Mouse (Mus musculus) CD4-positive, CD25-positive, alpha-beta regulatory T cell, adult 4 months (primary cell): ENCODE measurements around the gene Ak4. TPM values are rescaled to one million over a fixed set of nuclear protein-coding genes. Genes with fewer than 3 reads are reported as not detected.

Experiments
- ATAC-seq: one replicate; pipeline ENCODE4 v1.8.0; 2017
- polyA plus RNA-seq, 2 experiments: library from polyadenylated mRNA; unstranded; fragments of 100-300 nt; shearing (Covaris generic); gene quantifications; one replicate each; pipeline ENCODE4 v1.2.1; 2017

The Ak4 gene
- polyA plus RNA-seq, 2 experiments from 2014 or later = 0.09 to 0.99 TPM

GRCm38 (mm10) chr4:101462065-101462464 is 43.0 kb downstream of the Ak4 start:
- ATAC-seq = no peak

- no peak for ATAC-seq
These were observed 47.2 kb downstream of the Ak4 start for GRCm38 (mm10) chr4:101466264-101466663.

DNA sequence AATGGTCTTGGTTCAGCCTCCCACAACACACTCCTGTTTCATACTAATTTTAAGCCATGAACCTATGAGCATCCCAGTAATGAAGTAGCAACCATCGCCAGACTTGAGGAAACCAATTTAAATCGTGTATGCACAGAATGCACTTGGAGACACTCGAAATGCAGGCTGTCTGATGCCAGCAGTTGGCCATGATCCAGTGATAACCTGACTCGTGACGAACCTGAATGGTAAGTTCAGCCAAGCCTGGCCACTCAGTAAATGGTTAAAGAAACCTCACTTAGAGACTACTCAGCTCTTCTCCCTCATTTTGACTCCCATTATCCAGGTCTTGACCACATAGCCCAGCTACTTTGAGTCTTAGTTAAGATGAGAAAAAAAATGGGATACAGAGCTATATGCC is 50.2 kb downstream of the Ak4 start:
- ATAC-seq = no peak

- no peak for ATAC-seq
These were observed 51.5 kb downstream of the Ak4 start for GRCm38 (mm10) chr4:101470543-101470942.

DNA sequence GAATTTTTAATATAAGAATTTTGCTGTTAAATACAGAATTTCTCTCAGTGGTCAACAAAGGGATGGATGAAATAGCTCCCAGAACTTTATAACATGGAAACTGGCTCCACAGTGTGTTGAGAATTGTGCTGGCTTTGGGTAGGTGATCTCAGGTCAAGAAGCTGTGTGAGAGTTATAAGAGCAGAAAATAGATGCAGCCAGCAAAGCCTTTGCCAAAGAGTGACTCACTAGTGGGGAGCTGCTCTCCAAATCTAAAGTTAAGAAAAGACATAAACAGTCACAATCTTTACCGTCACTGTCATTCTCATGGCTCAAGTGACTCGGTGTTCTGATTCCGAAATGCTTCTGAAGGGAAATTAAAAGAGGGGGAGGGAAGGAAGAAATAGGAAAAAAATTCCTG is 53.7 kb downstream of the Ak4 start:
- ATAC-seq = no peak

DNA sequence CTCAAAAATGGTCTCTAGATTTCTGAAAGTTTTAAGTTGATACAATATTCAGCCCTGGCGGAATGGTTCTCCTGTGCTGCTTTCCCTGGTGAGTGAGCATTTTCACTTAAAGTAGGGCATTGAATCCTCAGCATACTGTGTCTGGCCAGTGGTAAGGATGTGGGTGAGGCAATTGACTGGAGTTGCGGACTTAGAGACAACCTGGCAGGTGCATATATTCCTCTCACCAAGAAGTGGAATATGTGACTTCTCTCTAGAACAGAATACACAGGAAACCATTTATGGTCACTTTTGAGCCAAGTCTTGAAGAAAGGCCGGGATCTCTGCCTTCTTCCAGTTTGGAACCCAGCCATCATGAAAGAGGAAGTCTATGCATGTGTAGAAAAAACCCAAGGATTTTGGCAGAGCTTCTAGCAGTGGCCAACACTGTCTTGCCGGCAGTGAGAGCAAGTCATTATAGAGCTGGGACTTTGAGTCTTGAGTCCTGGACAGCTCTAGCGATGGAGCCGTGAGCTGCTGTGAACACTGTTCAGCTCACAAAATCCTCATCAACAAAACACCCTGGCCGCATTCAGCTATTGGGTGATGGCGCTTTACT is 71.3 kb downstream of the Ak4 start:
- no peak for ATAC-seq

- ATAC-seq = no peak
These were observed 72.6 kb downstream of the Ak4 start for GRCm38 (mm10) chr4:101491704-101492103.

- no peak for ATAC-seq
These were observed 74.6 kb downstream of the Ak4 start for GRCm38 (mm10) chr4:101493611-101494197.

DNA sequence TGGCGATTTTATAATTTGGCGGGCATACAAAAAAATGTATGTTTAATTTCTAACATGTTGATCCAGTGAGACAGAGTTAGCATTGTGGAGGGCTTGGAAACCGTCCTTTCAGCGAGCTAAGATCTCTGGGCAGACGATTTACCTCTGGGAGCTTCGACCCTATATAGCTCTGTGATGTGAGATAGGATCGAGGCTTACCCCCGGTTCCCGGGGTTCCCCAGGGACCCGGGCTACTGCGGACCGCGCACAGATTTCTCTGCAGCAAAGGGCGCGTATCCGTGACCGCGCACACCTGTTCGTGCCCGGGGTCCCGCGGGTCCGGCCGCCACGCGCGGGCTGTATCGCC is 77.1 kb downstream of the Ak4 start:
- peak; percentile 20 for ATAC-seq

DNA sequence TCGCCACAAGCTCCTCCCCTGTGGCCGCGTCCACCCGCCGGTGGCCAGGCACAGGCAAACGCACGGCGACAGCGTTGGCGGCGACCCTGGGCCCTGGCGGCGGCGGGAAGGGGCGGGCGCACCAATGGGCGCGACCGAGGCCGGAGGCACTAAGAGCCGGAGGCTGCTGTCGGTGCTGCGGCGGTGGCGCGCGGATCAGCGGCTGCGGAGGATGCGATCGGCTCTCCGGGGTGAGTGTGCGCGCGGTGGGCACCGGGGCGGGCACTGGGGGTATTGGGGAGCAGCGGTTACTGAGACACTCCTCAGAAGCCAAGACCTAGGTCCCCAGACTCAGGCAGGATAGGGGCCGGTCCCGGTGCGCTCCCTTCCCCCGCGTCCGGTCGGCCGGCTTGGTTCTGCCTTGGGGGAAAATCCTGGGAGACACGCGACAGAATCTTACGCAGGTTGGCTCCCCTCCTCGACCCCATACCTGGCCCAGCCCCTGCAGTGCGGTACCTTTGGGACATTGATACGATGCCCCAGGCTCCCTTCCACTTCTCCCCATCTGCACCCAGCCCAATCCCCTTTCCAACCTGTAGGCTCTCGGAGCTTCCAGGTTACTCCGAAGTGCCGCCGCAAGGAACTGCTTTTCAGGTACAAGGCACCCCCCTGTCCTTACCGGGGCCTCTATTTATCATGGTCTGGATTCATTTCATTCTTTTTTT is 77.6 kb downstream of the Ak4 start, which contains the start of gene Dnajc6:
Gene Dnajc6, plus strand, starts transcription at position 115 of the 704 bp plus-strand sequence.
- peak; percentile 78 for ATAC-seq

- peak; percentile 13 for ATAC-seq
These were observed 78.3 kb downstream of the Ak4 start for GRCm38 (mm10) chr4:101497336-101497735.

GRCm38 (mm10) chr4:101504470-101505007 is 85.5 kb downstream of the Ak4 start:
- ATAC-seq = no peak

- no peak for ATAC-seq
These were observed 86.9 kb downstream of the Ak4 start for GRCm38 (mm10) chr4:101505966-101506365.

DNA sequence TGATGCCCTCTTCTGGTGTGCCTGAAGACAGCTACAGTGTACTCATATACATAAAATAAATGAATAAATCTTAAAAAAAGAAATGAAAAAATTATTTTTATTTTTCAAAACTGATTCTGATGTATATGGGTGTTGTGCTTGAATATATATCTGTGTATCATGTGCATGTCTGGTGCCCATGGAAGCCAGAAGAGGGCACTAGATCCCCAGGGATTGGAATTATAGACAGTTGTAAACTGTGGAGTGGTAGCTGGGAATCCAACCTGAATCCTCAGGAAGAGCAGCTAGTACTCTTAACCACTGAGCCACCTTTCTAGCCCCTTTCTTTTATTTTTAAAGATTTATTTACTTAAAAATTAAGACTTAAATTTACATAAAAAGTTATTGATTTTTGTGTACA is 87.3 kb downstream of the Ak4 start:
- ATAC-seq = no peak

DNA sequence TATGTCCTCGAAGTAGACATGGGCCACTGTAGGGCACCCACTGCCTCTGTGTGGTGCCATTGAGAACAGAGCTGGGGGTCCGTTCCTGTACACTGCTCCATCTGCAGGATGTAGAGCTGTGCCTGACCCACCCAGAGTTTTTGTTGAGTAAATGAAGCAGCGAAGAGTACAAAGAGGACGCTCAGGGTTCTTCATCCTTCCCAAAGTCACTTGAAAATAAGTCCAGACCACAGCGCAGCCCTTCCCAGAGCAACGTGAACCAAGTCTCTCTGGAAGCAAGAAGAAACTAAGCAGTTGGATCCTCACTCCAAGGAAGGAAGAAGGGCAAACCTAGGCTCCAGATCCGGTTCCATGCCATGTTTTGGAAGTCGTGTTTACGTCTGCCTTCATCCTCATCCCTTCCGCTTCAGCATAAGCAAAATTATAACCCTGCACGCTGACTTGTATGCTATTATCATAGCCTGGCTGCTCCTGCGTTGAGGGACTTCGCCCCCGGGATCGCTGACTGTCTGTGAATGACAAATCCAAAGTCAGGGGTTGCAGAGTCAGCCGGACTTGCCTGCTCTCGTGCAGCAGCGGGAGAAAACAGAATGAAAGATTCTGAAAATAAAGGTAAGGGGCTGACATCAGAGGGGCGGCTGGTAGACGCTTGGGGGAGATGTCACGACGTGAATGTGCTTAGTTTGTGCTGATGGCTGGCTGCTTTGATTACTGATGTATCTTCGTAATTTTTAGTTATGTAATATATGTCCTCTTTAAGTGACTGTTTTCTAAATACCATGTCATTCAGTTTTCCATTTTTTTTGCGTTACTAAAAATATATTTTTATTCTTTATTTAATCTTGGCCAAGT is 88.7 kb downstream of the Ak4 start:
- ATAC-seq = peak; percentile 40

- no peak for ATAC-seq
These were observed 89.4 kb downstream of the Ak4 start for GRCm38 (mm10) chr4:101508431-101508830.

DNA sequence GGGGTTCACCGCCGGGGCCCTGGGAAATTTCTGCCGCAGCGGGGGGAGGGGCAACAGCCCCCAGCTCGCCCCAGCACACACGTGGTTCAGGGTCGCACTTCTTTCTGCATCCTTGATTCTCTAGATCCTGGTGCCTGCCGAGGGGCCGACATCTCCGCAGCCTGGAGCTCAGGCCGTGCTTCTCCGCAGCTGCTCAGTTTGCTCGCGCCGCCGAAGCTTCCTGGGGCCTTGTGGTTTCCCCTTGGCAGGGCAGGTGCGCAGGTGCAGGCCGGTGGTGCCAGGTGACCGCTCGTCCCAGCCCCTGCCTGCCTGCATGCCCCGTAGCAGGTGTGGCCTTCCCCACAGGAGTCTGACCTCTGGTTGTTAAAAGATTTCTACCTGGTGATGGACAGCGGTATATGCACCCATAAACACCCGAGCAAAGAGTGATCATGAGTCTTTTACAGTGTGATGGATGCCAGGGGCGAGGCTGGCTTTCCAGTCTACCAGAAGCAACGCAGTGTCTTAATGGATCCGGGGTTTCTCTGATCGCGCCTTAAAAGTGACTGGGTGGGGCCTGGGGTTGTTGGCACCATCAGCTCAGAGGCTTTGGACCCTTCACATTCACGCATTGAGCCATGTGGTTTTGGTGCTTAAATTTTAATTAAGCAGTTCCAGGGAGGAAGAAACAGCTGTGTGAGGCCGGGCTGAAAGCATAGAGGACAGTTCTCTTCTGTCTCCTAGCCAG is 89.9 kb downstream of the Ak4 start:
- peak; percentile 59 for ATAC-seq

- no peak for ATAC-seq
These were observed 91.2 kb downstream of the Ak4 start for GRCm38 (mm10) chr4:101510111-101510903.

GRCm38 (mm10) chr4:101510904-101511210 is 91.8 kb downstream of the Ak4 start:
- ATAC-seq = no peak

DNA sequence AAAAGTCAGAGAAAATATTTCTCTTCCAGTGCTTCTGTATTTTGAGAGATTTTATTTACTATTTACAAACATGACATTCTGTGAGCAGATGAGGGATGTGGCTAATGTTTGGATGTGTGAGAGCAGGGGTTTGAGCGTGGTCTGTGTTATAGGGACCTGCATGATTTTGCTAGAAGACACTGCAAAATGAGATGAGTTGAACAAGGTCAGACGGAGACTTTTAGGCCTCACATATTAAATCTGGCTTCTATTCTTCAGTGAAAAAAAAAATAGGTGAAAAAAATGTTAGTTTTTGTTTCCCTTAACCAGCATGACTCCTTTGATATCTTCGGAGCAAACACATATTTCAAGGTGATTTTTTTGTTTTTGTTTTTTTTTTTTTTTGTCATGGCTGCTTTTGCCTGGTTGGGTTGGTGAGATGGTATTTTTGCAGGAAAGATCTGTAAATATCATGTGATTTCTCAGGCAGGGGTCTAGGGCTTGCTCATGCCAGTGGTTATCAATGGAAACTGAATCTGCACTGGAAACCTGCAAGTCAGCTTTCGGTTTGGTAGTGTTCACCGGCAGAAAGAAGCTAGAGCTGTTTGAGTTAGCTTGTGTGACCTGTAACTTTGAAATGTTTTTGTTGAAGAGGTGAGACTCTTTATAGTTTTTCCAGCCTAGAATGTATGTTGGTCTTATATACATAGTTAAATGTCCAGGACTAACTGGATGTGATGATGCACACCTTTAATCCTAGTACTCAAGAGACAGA is 92.9 kb downstream of the Ak4 start:
- peak; percentile 24 for ATAC-seq

GRCm38 (mm10) chr4:101513251-101513650 is 94.2 kb downstream of the Ak4 start:
- ATAC-seq = no peak
